Mouse (Mus musculus): ENCODE measurements around the gene Fam124a. TPM values are rescaled to one million over a fixed set of nuclear protein-coding genes. Genes with fewer than 3 reads are reported as not detected.

The Fam124a gene
- 3.5 TPM in 2 replicates for polyA plus RNA-seq (2012; rRNA removed)
- 1.9 and 2.7 TPM in 2 replicates for polyA plus RNA-seq (2014; fragmentation: Nextera tagmentation; extraction: Ambion mirVana)

DNA sequence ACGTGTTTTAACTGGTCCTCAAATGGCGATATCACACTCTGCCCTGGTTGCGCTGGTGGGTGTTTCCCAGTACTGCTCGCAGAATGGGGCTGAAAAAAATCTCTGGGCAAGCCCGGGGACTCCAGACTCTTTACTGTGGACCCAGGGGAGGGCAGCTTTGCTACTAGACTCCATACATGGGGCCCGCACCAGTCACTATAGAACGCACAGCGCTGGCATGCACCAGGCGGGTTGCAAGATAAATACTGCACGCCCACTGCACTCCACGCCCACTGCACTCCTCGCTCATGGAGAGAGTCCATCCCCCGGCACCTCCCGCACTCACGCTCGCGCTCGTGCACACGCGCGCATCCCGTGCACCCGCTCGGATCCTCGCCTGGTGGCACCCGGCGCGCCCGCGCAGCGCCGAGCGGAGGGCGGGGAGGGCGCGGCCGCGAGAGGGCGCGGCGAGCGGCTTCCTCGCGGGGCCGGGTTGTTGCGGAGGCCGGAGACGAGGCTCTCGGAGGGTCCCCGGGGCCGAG lies at the start of gene Fam124a:
TSS of gene Fam124a (plus strand) at position 429 of the 521 bp plus-strand sequence.
- H3K9ac ChIP-seq (ENCODE audit: low read depth, low read length, severe bottlenecking) = peak within 1 kb of the TSS; percentile 72
- H3K27me3 ChIP-seq (ENCODE audit: control insufficient read depth, insufficient read depth, low read length) = peaks cover 25% of the 10 kb centered on the region
- no peak within 1 kb of the TSS for H3K27ac ChIP-seq (replicated peaks; ENCODE audit: low read depth, low read length)
- WGBS = under 1% methylated on average over 51 of the region's 51 CpGs
- H3K36me3 ChIP-seq (ENCODE audit: control insufficient read depth, insufficient read depth, low read length) = no peaks in the 10 kb centered on the region
- no peaks in the 10 kb centered on the region for H3K4me1 ChIP-seq (ENCODE audit: control insufficient read depth, insufficient read depth, low read length)
- peak; percentile 72 for DNase-seq (ENCODE audit: low spot score)
- no peaks in the 10 kb centered on the region for H3K9me3 ChIP-seq (ENCODE audit: control insufficient read depth, low read length)
- peak; percentile 91 for ATAC-seq (ENCODE audit: low FRiP score, low read depth)
- peak within 1 kb of the TSS; percentile 97 for H3K4me2 ChIP-seq (replicated peaks; ENCODE audit: low read depth, low read length, severe bottlenecking)
- TF ChIP-seq POLR2A (IDR thresholded peaks at IDR 0.05; ENCODE audit: borderline replicate concordance, extremely low read depth, insufficient read depth, insufficient read length) = no peak
- peak within 1 kb of the TSS; percentile 62 for H3K4me3 ChIP-seq (replicated peaks; ENCODE audit: low read length)

DNA sequence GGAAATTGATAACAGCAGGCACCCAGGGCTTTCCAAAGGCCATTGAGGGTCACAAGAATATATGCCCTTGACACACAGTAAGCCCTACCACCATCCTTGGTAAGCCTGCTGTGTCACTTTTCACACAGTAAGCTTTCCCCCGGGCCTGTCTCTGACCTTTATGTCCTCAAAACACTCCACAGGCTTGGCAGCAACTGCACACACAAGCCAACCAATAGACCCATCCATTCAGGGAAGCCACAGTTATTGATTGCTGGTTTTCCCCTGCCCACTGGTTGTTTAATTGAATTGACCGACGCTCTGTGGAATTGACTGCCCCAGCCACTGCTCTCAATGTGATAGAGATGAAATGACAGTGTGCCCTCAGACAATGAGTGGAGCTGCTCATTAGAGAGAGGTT lies 49.3 kb upstream of the Fam124a start:
- Histone ChIP-seq H3K9me3 (ENCODE audit: control insufficient read depth, low read length) (no peaks in the 10 kb centered on the region), H3K27me3 (ENCODE audit: control insufficient read depth, insufficient read depth, low read length) (no peaks in the 10 kb centered on the region), H3K36me3 (ENCODE audit: control insufficient read depth, insufficient read depth, low read length) (no peaks in the 10 kb centered on the region), H3K27ac (replicated peaks; ENCODE audit: low read depth, low read length) (no peak overlapping the region), H3K4me1 (ENCODE audit: control insufficient read depth, insufficient read depth, low read length) (no peaks in the 10 kb centered on the region), H3K4me3 (replicated peaks; ENCODE audit: low read length) (no peak overlapping the region), H3K9ac (ENCODE audit: low read depth, low read length, severe bottlenecking) (no peak overlapping the region), H3K4me2 (replicated peaks; ENCODE audit: low read depth, low read length, severe bottlenecking) (no peak overlapping the region)
- ATAC-seq (ENCODE audit: low FRiP score, low read depth) = no peak
- no peak for TF ChIP-seq POLR2A (IDR thresholded peaks at IDR 0.05; ENCODE audit: borderline replicate concordance, extremely low read depth, insufficient read depth, insufficient read length)
- WGBS = 86% methylated on average over 3 of the region's 3 CpGs
- DNase-seq (ENCODE audit: low spot score) = no peak

DNA sequence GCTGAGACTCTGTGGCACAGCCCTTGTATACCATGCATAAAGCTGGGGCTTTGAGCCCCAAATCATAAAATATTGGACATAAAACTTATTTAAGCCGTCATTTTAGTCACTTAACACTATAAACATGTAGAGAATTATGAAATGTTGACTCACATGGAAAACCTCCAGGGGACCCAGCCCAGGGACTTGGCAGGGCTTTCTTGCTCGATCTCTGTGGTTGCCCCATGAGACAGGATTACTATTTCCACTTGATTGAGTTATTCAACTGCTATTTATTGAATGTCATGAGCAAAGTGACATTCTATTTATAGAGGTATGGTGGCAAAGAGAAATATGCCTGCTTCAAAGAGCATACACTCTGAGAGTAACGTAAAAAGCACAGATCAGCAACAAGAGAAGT lies 46.2 kb upstream of the Fam124a start:
- H3K9me3 ChIP-seq (ENCODE audit: control insufficient read depth, low read length) = no peaks in the 10 kb centered on the region
- H3K36me3 ChIP-seq (ENCODE audit: control insufficient read depth, insufficient read depth, low read length) = no peaks in the 10 kb centered on the region
- H3K4me2 ChIP-seq (replicated peaks; ENCODE audit: low read depth, low read length, severe bottlenecking) = no peak overlapping the region
- no peaks in the 10 kb centered on the region for H3K4me1 ChIP-seq (ENCODE audit: control insufficient read depth, insufficient read depth, low read length)
- H3K27ac ChIP-seq (replicated peaks; ENCODE audit: low read depth, low read length) = no peak overlapping the region
- 52% methylated on average over 3 of the region's 3 CpGs for WGBS
- H3K4me3 ChIP-seq (replicated peaks; ENCODE audit: low read length) = no peak overlapping the region
- ATAC-seq (ENCODE audit: low FRiP score, low read depth) (no peak), DNase-seq (ENCODE audit: low spot score) (no peak)
- H3K27me3 ChIP-seq (ENCODE audit: control insufficient read depth, insufficient read depth, low read length) = no peaks in the 10 kb centered on the region
- TF ChIP-seq POLR2A (IDR thresholded peaks at IDR 0.05; ENCODE audit: borderline replicate concordance, extremely low read depth, insufficient read depth, insufficient read length) = no peak
- no peak overlapping the region for H3K9ac ChIP-seq (ENCODE audit: low read depth, low read length, severe bottlenecking)

DNA sequence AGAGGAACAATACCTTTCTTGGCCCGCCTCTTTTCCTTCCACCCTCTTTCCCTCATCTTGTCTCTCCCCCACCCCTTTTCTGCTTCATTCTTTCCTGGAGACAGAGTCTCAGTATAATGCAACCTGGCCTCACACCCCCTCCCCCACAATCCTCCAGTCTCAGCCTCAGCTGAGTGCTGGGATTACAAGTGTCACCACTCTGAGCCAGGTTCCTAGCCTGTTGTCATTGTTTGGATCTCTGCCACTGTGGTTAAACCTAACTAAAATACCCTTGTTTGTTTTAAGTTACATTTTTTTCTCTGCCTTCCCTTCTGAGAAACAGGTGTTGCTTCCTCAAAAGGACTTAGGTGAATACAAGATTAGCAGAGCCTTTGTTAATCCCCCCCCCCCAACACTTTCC lies 42.7 kb upstream of the Fam124a start:
- no peak overlapping the region for H3K4me2 ChIP-seq (replicated peaks; ENCODE audit: low read depth, low read length, severe bottlenecking)
- ATAC-seq (ENCODE audit: low FRiP score, low read depth) (no peak), DNase-seq (ENCODE audit: low spot score) (no peak)
- H3K4me1 ChIP-seq (ENCODE audit: control insufficient read depth, insufficient read depth, low read length) = no peaks in the 10 kb centered on the region
- H3K27ac ChIP-seq (replicated peaks; ENCODE audit: low read depth, low read length) = no peak overlapping the region
- H3K27me3 ChIP-seq (ENCODE audit: control insufficient read depth, insufficient read depth, low read length) = no peaks in the 10 kb centered on the region
- no peak for TF ChIP-seq POLR2A (IDR thresholded peaks at IDR 0.05; ENCODE audit: borderline replicate concordance, extremely low read depth, insufficient read depth, insufficient read length)
- WGBS = 94% methylated on average over 1 of the region's 1 CpGs
- no peak overlapping the region for H3K9ac ChIP-seq (ENCODE audit: low read depth, low read length, severe bottlenecking)
- H3K4me3 ChIP-seq (replicated peaks; ENCODE audit: low read length) = no peak overlapping the region
- H3K36me3 ChIP-seq (ENCODE audit: control insufficient read depth, insufficient read depth, low read length) = no peaks in the 10 kb centered on the region
- no peaks in the 10 kb centered on the region for H3K9me3 ChIP-seq (ENCODE audit: control insufficient read depth, low read length)

DNA sequence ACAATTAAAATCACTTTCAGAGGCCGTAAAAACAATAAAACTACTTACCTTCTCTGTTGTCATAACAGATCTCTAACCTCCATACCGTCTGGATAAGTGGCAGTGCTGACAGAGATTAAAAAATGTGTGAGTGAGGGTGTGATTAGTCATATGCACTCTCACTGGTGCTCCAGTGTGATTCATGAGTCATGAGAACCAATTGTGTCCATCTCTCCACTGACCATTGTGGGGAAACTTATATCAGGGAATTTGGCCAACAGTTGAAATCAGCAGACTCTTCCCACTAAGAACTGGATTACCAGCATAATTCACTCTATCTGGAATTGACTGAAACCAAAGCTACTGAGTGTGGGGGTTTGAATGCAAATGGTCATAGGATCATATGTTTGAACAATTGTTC lies 24.6 kb upstream of the Fam124a start:
- TF ChIP-seq POLR2A (IDR thresholded peaks at IDR 0.05; ENCODE audit: borderline replicate concordance, extremely low read depth, insufficient read depth, insufficient read length) = no peak
- H3K27me3 ChIP-seq (ENCODE audit: control insufficient read depth, insufficient read depth, low read length) = no peaks in the 10 kb centered on the region
- WGBS = 60% methylated on average over 2 of the region's 2 CpGs

More for the DNA sequence above, 24.6 kb upstream of the Fam124a start:
- H3K9ac ChIP-seq (ENCODE audit: low read depth, low read length, severe bottlenecking) = no peak overlapping the region
- ATAC-seq (ENCODE audit: low FRiP score, low read depth) (no peak), DNase-seq (ENCODE audit: low spot score) (no peak)
- no peak overlapping the region for H3K27ac ChIP-seq (replicated peaks; ENCODE audit: low read depth, low read length)
- H3K4me1 ChIP-seq (ENCODE audit: control insufficient read depth, insufficient read depth, low read length) = no peaks in the 10 kb centered on the region
- H3K9me3 ChIP-seq (ENCODE audit: control insufficient read depth, low read length) = no peaks in the 10 kb centered on the region
- H3K4me2 ChIP-seq (replicated peaks; ENCODE audit: low read depth, low read length, severe bottlenecking) = no peak overlapping the region
- H3K4me3 ChIP-seq (replicated peaks; ENCODE audit: low read length) = no peak overlapping the region
- H3K36me3 ChIP-seq (ENCODE audit: control insufficient read depth, insufficient read depth, low read length) = no peaks in the 10 kb centered on the region
